Mouse (Mus musculus) fat pad, adult 2 months (tissue): ENCODE results near the gene Nfe2.
"Not testable (repeated sequence)": the region's sequence is repeated elsewhere in the genome, so short reads cannot be mapped to it uniquely, and the experiment has no call there.

Experiments
- DNase-seq: peaks from one replicate; pipeline ENCODE4 v3.0.0-alpha.2; 2011; ENCODE audit warnings: low read depth, low spot score; ENCODE audit errors: extremely low read depth

Nfe2 gene

DNA sequence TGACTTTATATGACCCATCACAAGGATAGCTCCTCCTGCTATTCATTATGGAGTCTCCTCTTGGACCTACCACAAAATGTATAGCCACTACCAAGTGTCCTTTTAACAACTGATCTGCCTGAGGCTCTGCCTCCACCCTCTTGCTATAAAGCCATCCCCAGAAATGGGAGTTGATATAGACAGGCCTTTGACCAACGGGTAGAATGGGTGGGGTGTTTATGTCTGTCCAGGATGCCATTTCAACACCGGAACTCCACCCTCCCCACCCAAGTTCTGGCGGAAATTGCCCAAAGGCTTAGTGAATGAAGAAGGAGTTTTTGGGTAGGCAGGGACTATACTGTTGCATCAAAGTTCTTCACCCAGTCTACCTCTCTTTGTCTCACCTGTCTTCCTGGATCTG is 5.5 kb downstream of the Nfe2 start:
- DNase-seq = no peak

- no peak for DNase-seq
These were observed 6.6 kb downstream of the Nfe2 start for GRCm38 (mm10) chr15:103251595-103251994.

DNA sequence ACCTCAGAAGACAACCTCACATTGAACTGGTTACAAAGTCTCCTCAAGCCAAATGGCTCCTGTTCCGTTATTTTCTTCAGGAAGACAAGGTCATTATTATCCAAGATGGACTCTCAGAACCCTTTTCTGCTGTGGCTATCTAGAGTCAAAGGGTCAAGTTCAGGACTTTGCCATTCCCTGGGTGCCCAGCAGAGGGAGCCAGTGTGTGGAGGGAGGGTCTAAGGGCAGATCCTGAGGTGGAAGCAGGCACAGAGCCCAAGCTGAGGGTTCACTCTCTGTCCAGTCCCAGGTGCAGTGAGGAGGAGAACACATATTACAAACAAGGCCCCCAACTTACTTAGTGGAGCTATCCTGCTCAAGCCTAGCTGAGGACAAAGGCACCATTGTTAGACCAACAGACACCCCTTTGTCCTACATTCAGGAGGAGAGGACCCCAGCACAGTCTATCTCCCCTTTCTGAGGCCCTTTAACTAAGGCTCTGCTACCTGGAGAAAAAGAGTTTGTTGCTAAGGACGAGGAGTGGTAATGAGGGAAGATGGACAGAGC is 7.9 kb downstream of the Nfe2 start:
- no peak for DNase-seq

- not testable (repeated sequence) for DNase-seq
These were observed 8.7 kb downstream of the Nfe2 start for GRCm38 (mm10) chr15:103249511-103249910.

DNA sequence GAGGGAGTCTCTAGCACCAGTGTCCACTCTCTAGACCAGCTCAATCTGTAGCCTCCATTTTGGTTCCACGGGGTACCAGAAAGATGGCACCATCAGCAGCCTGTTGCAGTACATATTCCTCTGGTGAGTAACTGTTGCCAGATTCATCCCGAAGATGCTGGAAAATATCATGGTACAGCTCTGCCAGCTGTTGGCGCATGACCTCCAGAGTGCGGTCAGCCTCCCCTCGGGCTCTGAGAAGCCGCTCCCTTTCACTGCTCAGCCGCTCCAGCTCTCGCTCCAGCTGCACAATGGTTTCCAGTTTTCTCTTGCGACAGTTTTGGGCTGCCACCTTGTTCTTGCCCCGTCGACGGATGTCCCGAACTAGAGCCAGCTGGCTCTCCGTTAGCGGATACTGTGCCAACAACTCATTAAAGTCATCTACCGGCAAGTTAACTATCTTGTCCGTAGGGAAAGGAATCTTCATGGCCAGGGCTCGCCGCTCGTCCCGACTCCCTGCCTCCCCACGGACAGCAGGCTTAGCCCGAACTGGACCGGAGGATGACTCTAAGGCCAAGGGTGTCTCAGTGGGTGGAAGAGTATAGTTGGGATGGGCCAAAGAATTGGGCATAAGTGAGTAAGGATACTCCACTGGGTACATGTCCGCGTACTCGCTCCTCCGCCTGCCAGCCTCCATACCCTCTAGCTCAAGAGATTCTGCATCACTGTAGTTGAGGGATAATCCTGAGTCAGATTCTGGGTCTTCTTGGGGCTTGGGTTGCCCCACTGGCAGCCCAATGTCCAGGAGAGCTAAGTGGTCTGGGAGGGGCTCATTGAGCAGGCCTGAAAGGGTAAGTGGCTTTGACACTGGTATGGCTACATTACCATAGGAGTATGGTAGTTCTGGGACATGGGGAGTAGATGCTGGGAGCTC is 9.5 kb downstream of the Nfe2 start:
- DNase-seq = peak; percentile 80

GRCm38 (mm10) chr15:103247782-103248400 is 10.3 kb downstream of the Nfe2 start:
- DNase-seq = no peak

DNA sequence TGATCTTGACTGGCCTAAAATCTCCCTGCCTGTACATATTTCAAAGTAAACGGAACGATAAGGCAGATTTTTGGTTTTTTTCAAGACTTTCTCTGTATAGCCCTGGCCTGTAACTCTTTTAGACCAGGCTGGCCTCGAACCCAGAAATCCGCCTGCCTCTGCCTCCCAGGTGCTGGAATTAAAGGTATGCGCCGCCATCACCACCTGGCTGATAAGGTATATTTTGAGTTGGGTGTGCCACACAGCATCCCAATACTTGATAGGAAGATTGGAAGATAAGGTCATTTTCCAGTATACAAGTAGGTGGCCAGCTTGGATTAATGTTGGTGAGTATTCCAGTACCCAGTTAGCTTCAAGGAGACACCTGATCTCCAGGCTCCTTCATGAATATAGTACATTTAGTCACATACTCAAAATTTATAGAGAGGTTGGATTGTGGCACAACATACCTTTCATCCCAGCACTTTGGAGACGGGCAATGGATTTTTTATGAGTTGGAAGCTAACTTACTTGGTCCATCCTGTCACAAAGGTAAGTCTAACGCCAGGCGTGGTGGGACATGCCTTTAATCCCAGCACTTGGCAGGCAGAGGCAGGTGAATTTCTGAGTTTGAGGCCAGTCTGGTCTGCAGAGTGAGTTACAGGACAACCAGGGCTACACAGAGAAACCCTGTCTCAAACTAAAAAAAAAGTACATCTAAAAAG is 11.0 kb downstream of the Nfe2 start:
- DNase-seq = no peak

GRCm38 (mm10) chr15:103245616-103246015 is 12.6 kb downstream of the Nfe2 start:
- no peak for DNase-seq

GRCm38 (mm10) chr15:103242885-103243284 is 15.3 kb downstream of the Nfe2 start:
- DNase-seq = no peak

- not testable (repeated sequence) for DNase-seq
These were observed 16.9 kb downstream of the Nfe2 start for GRCm38 (mm10) chr15:103241071-103242018.

DNA sequence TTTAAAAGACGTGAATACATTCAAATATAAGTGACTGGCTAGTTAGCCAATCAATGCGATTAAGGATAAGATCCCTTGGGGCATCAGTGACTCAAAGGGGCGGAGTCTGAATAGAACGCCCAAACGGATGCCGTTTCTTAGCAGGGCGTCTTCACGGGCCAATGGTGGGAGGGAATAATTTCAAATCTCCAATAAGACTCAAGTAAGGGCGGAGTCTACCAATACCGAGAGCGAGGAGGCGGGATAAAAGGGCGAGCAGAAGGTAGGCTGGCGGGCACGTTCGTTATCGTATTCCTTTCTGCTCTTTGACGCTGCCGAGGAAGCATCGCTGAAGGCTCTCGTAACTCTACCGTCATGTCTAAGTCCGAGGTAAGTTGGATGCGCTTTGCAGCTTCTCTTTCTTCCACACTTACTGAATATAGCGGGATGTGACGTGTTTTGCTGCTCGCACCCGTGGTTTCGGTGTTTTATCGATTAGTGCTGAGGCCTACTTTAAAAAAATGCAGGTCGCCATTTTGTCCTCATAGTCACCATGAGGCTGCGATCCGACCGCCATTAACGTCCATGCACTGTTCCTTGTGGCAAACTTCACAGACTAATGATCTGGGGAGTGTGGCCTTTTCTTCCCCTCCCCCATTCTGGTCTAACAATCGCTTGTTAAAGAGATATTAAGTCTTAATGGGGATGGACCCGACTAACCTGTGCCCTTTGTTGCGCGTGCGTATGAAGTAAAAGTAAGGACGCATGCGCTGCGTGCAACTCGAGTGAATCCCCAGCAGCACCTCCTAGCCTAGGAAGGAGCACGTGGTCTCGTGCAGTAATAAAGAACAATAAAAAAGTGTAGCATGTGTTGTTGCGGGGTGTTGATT is 17.8 kb downstream of the Nfe2 start, which contains the start of gene Hnrnpa1:
Gene Hnrnpa1 (plus strand): TSS at position 273 of the 869 bp plus-strand sequence.
- DNase-seq = peak; percentile 92

GRCm38 (mm10) chr15:103239685-103240159 is 18.5 kb downstream of the Nfe2 start, which contains the start of gene Cbx5:
TSS of gene Cbx5 (minus strand) at chr15:103239816.
- peak; percentile 74 for DNase-seq

GRCm38 (mm10) chr15:103239130-103239684 is 19.0 kb downstream of the Nfe2 start:
- DNase-seq = peak; percentile 78

DNA sequence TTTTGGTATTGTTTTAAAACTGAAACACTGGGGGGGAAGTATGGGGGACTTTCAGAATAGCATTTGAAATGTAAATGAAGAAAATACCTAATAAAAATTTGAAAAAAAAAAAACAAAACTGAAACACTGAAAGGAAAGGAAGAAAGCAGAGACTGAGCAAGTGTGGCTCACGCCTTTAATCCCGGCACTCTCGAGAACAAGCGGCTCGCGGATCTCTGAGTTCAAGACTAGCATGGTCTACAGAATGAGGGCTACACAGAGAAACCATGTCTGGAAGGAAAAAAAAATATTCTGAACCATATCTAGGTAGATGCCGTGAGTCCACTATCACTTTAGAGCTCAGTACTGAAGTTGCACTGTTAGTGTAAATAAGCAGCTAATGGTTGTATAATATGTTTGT is 20.9 kb downstream of the Nfe2 start:
- DNase-seq = no peak

- DNase-seq = no peak
These were observed 25.1 kb downstream of the Nfe2 start for GRCm38 (mm10) chr15:103233119-103233518.

DNA sequence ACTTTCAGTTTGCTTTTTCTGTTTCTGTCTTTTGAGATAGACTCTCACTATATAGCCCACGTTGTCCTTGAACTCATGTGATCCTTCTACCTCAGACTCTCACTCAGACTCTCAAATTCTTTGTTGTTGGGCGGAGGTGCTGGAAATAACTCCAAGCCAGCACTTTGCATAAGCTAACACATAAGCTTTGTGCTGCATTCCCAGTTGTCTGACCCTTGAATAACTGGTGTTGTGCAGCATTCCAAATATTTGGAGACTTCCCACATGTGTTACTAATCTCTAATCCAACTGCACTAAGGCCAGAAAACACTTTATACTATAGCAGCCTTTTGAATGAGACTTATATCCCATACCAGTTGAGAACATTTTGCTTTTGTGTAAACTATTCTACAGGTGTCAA is 29.3 kb downstream of the Nfe2 start:
- DNase-seq = no peak

- DNase-seq = no peak
These were observed 30.6 kb downstream of the Nfe2 start for GRCm38 (mm10) chr15:103227572-103227971.

- DNase-seq = no peak
These were observed 31.2 kb downstream of the Nfe2 start for GRCm38 (mm10) chr15:103227022-103227421.

DNA sequence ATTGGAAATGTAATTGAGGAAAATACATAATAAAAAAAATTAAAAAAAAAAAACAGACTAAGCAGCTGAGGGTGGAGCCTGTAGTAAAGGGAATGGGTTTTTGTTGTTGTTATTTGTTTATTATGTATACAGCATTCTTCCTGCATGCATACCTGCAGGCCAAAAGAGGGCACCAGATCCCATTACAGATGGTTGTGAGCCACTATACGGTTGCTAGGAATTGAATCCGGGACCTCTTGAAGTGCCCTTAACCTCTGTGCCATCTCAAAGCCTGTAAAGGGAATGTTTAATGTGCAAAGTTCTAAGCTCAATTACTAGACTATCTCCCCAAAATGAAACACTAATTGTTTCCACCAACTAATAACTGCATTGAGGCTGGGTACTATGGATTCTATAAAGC is 34.0 kb downstream of the Nfe2 start:
- DNase-seq = no peak
